Mouse (Mus musculus) kidney, adult 10 weeks (tissue): ENCODE measurements around the gene Cipc. TPM values are rescaled to one million over a fixed set of nuclear protein-coding genes. Genes with fewer than 3 reads are reported as not detected.

Experiments
- polyA plus RNA-seq: library from polyadenylated mRNA; stranded (reverse); fragments of 350-450 nt; fragmentation: Illumina TruSeq; extraction: RNeasy Lipid Tissue Mini Kit (QIAGEN cat#74804); gene quantifications from one replicate; pipeline ENCODE4 v1.2.3, GENCODE M21; 2014; ENCODE audit warnings: low read depth, low replicate concordance

Cipc gene
- polyA plus RNA-seq: 20.9 TPM

GRCm38 (mm10) chr12:86946862-86947574 is at the start of gene Cipc:
TSS of gene Cipc (plus strand) at chr12:86947043.

GRCm38 (mm10) chr12:86989890-86990754 is 43.3 kb downstream of the Cipc start, which contains the start of gene Zdhhc22:
TSS of gene Zdhhc22 (minus strand) at chr12:86990430.

Other genes starting within 250 kb of the Cipc start
- gene Angel1, start 220.6 kb upstream of the Cipc start, polyA plus RNA-seq: 0.73 TPM
- not detected for gene Lrrc74a, start 212.7 kb upstream of the Cipc start, polyA plus RNA-seq
- gene Irf2bpl, start 62.2 kb upstream of the Cipc start, polyA plus RNA-seq: 25.2 TPM
- not detected for gene Zdhhc22, start 43.4 kb downstream of the Cipc start, polyA plus RNA-seq
- not detected for gene Tmem63c, start 74.3 kb downstream of the Cipc start, polyA plus RNA-seq
- gene Ngb, start 155.5 kb downstream of the Cipc start, polyA plus RNA-seq: not detected
- 292 TPM for gene Gstz1, start 200.1 kb downstream of the Cipc start, polyA plus RNA-seq
- gene Pomt2, start 200.9 kb downstream of the Cipc start, polyA plus RNA-seq: 9.8 TPM